Mouse (Mus musculus) urinary bladder, postnatal 10 days (tissue): ENCODE measurements around the gene Usp30.

Experiments
- DNase-seq: peaks from one replicate; pipeline ENCODE4 v3.0.0; 2022; ENCODE audit warnings: low spot score

The Usp30 gene

GRCm38 (mm10) chr5:114157236-114157635 lies 92.0 kb downstream of the Usp30 start:
- no peak for DNase-seq

GRCm38 (mm10) chr5:114161424-114161823 lies 96.2 kb downstream of the Usp30 start:
- DNase-seq, result no peak

- DNase-seq, result no peak
Measured at GRCm38 (mm10) chr5:114162106-114162815, 97.0 kb downstream of the Usp30 start.

- no peak for DNase-seq
Measured at GRCm38 (mm10) chr5:114163117-114163696, 97.9 kb downstream of the Usp30 start.

- DNase-seq, result no peak
Measured at GRCm38 (mm10) chr5:114170345-114170744, 105.1 kb downstream of the Usp30 start.

GRCm38 (mm10) chr5:114172936-114173335 lies 107.7 kb downstream of the Usp30 start:
- no peak for DNase-seq

- no peak for DNase-seq
Measured at GRCm38 (mm10) chr5:114173458-114173857, 108.2 kb downstream of the Usp30 start.

- DNase-seq, result no peak
Measured at GRCm38 (mm10) chr5:114173877-114174581, 108.8 kb downstream of the Usp30 start.
